Mouse (Mus musculus) liver, adult (tissue): ENCODE measurements around the gene Lzts2.

Experiments used
- GATA4 ChIP-seq: IDR thresholded peaks from 2 replicates; pipeline ENCODE4 v1.6.1; 2014; ENCODE audit warnings: mild to moderate bottlenecking, low read length; ENCODE audit not compliant: insufficient replicate concordance

Gene Lzts2

DNA sequence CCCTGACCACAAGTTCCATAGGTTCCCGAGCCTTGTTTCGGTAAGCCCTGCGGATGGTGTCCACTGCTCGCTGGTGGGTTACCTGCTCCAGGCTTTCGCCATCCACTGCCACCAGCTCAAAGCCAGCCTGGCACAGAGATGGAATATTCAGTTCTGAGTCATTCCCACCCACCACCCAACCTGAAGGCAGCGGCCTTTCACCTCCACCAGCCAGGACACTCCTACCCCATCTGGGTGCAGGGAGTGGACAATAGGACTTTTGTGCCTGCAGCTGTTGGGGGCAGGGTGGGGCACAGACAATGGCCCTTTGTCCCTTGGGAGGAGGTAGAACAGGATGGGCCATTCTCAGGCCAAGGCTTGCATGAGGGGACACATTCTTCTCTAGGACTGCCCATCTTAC lies 13.6 kb downstream of the Lzts2 start:
- TF ChIP-seq GATA4: no peak

DNA sequence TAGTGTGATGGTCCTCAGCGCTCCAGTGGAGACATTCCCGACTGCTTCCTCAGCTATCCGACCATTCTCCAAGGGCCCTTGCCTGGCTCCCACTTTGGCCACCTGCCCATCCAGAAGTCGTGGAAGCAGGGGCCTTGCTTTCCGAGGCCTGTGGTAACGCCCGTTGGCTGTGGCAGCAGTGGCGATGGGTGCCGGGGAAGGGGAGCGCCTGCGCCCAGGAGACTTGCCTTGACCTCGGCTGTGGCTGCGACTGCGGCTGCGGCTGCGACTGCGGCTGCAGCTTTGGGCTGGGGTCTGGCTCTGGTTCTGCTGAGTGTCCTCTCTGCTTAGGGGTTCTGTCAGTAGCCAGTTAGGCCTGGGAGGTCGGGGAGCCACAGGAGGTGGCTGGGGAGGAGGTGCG lies 14.5 kb downstream of the Lzts2 start:
- TF ChIP-seq GATA4: no peak

DNA sequence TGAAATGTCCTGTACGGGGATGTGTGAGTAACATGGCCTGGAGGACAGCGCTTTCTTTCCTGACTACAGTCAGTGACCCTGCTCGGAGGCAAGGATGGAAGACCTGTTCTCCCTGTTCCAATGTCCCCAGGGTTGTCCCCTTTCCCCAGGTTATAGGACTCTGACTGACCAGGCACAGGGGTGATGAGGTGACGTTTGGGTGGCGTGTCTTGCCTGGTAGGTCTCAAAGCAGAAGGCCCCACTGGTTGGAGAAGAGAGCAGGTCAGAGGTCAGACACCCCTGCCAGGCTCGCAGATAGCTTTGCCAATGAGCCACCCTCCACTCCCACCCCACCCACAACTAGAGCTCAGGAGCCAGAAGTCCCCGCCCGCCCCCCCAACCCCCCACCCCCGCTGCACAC lies 15.4 kb downstream of the Lzts2 start:
- no peak for TF ChIP-seq GATA4

DNA sequence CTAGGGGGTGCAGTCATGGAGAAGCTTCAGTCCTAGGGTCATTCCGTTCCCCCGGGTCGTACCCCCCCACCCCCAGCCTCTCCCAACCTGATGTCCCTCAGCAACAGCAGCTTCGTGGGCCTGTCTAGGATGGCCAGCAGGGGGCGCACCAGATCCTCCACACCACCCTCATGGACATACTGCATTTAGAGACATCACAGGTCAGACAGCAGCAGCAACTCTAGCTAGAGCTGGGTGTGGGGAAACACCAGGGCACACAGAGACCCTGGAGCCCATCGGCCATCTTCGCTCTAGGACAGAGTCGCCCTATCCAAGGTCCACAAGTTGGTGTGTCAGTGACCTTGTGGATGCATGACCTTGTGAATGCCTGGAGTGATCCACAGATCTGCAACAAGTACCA lies 15.9 kb downstream of the Lzts2 start:
- no peak for TF ChIP-seq GATA4

DNA sequence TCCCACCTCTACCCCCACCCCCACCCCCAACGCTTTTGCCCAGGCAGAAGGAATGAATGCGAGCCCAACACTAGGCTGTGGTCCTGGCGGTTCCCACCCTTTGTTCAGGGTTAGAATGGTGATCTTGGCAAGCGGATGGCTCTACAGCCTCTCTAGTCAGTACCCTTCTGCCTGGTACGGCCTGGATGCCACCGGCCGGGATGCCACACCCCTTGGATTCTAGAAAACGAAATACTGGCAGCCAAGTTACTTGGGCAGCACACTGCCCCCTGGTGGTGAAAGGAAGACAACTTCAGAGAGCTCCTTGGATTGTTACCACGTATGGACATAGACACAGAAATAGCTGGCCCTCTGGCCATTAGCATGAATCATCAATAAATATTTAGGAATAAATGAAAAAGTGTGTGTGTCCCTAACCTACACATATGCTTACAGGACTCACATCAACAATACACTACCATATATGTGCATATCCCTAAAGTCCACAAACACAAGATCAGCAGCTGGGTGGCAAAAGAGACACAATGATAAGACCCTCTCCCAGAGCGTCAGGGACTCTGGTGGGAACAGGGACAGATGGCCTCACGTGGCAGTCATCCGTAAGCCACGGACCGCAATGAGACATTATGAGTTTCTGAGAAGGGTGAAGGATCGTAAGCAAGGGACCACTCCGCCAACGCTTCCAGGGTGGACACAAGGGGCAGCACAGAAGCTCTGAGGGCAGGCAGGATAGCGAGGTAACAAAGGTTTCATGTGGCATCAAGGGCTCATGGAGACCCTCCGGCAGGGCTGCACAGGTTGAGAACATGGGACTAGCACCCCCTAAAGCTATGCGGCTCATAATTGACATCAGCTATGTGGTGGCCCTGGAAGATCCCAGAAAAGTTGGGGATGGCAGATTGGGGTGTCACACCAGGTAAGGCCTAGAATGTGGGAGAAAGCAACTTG lies 16.8 kb downstream of the Lzts2 start:
- TF ChIP-seq GATA4: no peak

DNA sequence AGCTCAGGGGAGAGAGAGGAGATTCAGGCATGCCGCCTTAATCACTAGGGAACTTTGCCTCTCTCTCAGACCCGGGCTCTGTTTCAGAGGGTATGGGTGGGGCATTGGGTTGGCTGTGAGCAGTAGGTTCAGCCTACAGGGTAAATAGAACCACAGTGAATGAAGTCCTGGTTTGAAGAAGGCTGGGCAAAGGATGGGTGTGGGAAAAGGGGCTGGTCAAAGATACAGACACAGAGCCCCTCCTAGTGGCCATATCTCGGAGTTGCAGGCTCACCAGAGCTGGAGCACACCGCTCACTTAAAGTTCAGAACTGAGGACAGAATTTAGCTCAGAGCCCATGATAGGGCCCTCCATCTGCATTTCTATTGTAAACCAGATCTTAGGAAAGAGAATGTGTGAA lies 17.6 kb downstream of the Lzts2 start:
- TF ChIP-seq GATA4: no peak

DNA sequence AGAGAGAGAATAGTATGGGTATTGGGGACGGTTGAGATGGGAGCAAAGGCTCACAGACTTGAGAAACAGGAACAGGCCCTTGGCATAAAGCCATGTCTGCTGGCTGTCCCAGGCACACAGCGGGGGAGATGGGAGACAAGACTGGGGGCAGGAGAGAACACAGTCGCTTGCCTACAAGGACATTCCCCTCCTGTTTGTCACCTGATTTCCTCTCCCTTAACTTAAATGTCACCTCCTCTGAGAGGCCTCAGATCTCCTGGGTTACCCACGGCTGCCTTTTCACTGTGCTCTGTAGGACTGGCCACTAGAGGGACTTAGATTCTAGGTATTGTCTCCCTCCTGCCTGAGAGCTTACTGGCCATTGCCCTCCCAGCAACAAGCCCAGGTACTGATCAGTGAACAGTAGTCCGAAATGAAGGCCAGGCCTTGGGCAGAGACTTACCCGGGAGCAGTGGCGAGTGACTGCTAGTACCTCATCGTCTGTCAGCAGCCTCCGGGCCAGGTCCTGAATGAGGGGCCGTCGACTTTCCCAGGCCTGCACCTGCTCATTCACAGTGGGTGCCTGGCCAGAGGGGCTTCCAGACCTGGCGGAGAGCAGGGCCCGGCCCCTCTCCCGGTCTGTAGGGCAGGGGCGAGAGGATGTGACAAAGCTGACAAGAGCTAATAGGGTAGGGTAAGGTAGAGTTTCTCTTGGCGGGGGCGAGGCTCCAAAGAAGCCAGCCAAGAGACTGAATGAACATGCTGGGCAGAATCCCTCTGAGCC lies 18.5 kb downstream of the Lzts2 start:
- no peak for TF ChIP-seq GATA4

DNA sequence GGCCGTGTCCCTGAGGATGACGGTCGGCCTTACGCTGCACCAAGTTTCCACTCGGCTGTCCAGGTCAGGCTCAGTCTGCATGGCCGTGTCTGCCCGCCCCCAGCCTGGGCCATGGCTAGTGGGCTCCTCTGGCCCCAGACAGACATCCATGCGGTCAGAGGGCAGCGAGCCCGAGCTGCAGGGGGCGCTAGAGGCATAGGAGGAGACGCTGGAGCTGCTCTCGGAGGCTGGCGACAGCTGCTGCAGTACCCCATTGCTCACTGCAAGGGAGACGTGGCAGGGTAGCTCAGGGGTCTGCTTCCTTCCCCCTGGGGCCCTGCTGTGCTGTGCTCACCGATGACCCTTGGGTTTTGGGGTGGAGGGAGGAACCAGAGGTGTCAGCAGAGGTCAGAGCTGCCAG lies 22.7 kb downstream of the Lzts2 start:
- TF ChIP-seq GATA4: no peak

DNA sequence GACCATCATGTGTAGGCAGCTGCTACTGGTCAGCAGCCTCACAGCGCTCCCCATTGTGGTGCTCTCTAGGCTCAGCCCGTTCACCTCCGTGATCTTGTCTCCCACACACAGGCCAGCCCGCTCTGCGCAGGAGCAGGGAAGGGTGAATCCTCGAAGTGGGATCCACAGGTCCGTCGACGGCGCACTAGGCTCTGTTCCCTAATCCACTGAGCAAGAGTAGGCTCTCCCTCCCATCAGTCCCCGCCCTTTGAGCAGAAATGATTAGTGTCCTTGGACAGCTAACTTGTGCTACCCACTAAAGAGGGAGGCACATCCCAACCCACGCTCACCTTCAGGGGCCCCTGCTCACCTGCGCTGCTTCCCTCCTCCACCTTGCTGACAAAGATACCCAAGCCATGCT lies 26.0 kb downstream of the Lzts2 start:
- no peak for TF ChIP-seq GATA4

DNA sequence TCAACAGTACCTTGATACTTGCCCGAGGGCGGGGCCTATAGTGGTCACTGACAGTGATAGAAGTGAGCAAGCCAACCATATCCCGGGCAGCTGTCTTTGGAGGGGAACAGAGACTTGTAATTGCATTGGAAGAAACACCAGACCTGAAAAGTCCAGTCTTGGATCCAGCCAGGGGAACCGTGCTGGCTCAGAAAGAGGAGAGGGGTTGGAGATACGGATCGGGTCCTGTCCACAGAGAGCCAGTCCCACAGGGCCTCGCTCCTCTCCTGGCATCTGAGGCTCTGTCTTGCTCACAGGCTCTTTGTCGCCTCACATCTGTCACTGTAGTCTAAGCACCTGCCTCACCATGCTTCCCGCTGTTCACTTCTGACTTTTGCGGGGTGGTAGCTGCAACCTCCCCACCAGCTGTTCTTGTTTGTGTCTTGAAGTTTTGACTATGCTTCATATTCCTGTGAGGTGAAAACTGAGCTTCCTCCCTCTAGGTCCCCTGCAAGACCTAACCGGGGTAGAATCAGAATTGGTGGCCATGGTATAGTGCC lies 30.2 kb downstream of the Lzts2 start:
- no peak for TF ChIP-seq GATA4

DNA sequence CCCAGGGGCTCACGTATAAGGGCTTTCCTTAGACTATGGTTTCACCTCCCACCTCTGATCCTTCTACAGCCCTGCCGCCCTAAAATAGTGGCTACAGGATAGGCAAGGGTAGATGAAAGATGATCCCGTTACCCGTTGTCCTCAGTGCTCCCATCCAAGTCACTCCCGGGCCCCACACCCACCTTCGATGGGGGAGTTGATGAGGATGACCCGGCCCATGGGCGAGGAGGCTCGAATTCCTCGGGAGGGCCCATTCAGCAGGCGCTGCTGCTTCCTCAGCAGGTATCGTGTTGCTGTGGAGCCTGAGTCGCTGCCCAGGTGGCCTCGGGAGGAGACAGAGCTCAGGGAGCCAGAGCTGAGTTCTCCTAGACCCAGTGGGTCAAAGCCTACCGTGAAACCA lies 31.0 kb downstream of the Lzts2 start:
- no peak for TF ChIP-seq GATA4

DNA sequence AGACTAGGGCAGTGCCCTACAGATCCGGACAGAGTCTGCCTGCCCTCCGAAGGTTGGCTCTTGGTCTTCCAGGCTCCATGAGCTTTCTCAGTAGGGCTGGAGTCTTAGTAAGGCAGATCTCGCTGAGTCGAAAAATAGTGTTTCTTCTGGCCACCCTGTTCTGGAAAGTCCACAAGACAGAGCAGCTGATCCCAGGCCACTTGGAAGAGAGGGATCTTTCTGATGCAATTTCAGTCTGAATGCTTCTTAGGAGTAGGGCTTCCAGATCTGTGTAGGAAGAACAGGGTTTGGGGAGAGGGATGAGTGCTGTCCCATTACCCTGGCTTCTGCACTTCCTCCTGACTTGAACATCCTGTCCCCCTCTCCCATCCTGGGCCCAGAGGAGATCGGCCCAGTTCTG lies 31.4 kb downstream of the Lzts2 start, which contains the start of gene Pdzd7:
Gene Pdzd7 (minus strand): TSS at position 67 of the 400 bp plus-strand sequence.
- no peak for TF ChIP-seq GATA4

DNA sequence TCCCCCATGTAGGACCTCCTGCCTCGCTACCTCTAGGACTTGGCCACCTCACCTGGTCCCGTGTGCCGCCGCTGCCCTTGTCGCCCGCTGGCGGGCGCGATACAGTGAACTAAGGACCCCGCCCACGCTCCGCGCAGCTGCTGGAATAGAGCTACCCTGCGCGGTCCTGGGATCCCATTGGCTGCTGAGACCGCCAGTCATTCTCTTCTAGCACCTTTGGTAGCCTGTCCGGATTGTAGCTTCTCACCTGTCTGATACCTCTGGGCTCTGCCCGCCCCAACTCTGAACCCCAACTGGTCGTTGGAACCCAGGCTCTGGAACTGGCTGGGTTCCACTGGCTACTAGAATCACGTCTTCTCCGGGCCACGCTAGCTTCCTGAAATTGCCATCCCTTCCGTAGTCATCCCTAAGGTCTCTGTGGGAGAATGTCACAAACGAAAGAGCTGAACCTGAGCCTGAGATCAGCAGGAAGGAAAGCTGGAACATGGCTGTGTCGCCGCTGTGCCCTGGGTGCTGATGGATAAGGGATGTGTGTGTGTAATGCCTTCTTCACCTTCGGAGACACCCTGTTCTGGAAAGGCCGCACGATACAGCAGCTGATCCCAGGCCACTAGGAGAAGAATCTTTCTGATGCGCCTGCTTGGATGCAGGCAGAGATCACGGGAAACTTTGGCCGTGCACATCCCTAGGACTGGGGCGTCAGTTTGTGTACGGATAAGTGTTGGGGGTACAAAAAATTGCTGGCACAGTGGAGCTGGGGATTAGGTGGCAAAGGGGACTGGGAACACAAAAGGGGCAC lies 32.5 kb downstream of the Lzts2 start:
- no peak for TF ChIP-seq GATA4

DNA sequence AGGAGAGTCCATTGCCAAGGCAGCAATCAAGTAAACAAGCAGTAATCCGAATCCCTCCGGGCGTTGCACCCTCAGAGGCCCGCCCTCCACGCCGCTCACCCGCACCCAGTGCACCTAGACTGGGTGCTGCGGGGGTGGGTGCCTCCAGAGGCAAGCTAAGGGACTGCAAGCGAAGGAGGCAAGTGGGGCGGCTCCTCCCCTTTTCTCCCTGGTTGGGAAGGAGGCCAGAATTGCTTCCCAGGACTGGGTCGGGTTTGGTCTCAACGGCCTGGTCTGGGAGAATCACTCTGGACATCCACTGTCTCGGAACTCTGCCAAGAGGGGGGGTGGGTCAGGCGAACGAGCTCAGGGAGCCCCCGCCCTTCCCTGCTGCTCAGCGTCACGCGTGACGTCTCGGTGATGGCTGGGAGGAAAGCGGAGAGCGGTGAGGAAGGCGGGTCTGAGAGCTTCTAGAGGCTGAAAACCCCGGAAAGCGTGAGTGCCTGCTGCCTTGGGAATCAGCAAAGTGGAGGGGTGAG lies 33.3 kb downstream of the Lzts2 start, which contains the start of gene Sfxn3:
Gene Sfxn3 (plus strand): TSS at position 87 of the 518 bp plus-strand sequence.
- no peak; the same call in 1 of the 2 replicates for TF ChIP-seq GATA4
